Mouse (Mus musculus) megakaryocyte, embryonic 14.5 days (primary cell): ENCODE measurements around the gene Bhlhe40.

Experiments
- FLI1 ChIP-seq: IDR thresholded peaks from 2 replicates; pipeline ENCODE4 v1.6.1; 2012; ENCODE audit warnings: low read length, inconsistent platforms, mixed read lengths
- GATA1 ChIP-seq: IDR thresholded peaks from 3 replicates; pipeline ENCODE4 v1.6.1; 2012; ENCODE audit warnings: mixed read lengths, low read length, inconsistent platforms, borderline replicate concordance

DNA sequence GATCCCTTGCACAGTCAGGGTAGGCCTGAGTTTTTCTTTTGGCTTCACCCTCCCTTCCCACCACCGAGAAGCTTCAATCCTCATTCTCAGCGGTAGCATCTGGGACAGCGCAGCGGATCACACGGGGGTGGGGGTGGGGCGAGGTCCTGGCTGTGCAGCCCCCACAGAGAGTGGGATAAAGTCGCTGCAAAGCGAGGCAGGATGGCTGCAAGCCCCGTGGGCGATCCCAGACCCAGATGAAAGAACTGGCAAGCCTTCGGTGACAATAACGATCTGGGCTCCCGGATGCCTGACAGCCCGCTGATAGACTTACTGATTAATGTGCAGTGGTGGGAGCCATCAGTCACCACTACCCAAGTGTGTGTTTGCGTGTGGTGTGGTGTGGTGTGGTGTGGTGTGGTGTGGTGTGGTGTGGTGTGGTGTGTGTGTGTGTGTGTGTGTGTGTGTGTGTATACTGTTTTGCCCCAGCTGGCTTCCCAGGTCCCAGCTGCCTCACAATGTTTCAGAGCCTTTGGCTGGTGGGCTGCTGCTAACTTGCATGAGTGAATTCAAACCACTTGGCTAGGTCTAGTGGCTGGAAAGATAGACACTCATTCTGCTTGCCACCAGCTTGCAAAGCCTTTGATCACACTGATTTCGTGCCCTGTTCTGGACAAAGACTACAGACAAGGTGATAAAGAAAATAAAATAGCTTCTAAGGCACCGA lies 40.4 kb downstream of the Bhlhe40 start:
- TF ChIP-seq GATA1 (no peak), FLI1 (no peak)
